Mouse (Mus musculus): ENCODE data around the gene Ogfod3.

- TF ChIP-seq GATA1 (IDR thresholded peaks at IDR 0.05; ENCODE audit: borderline replicate concordance, low read length): no peak
- TF ChIP-seq FLI1 (IDR thresholded peaks at IDR 0.05; ENCODE audit: low read length): no peak
Measured at GRCm38 (mm10) chr11:121173203-121173602, 31.3 kb downstream of the Ogfod3 start.

Data from megakaryocyte, embryonic 14.5 days (primary cell).